Mouse (Mus musculus): ENCODE data around the gene Zfp108.

DNA sequence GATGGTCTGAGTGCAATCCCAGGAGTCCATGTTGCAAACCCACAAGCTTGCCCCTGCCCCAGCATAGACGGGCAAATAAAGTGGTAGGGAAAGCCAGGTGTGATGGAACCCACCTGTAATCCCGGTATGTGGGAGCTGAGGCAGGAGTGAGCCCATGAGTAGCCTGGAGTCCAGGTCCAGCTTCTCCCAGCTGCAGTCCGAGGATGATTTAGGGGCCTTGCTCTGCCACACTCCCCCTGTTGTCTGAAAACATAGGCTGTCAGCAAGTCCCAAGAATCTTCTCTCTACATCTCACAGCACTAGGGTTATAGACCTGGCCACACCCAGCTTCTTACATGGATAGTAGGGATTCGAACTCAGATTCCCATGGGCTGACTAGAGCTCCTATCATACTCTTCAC is 32.3 kb downstream of the Zfp108 start:
- TF ChIP-seq POLR2A (IDR thresholded peaks at IDR 0.05; ENCODE audit: extremely low read depth, insufficient read depth, low read length) (no peak), CTCF (IDR thresholded peaks at IDR 0.05; ENCODE audit: extremely low read depth, insufficient read depth, low read length) (no peak)

Measured in cortical plate, adult 2 months (tissue).